Mouse (Mus musculus) heart, postnatal 4 days (tissue): ENCODE results near the gene Ddc. TPM values are rescaled to one million over a fixed set of nuclear protein-coding genes. Genes with fewer than 3 reads are reported as not detected.

Experiments used
- DNase-seq: peaks from one replicate; pipeline ENCODE4 v3.0.0; 2021
- total RNA-seq, 2 experiments: library from RNA; stranded (reverse); gene quantifications; 2 replicates each; pipeline ENCODE4 v1.2.3; 2021

The Ddc gene
- total RNA-seq, 2 experiments from 2014 or later, result 44.6 to 51.4 TPM

GRCm38 (mm10) chr11:11822181-11823095 is 75.5 kb downstream of the Ddc start:
- DNase-seq, result no peak

- DNase-seq, result peak; percentile 70
Measured at GRCm38 (mm10) chr11:11821387-11821975, 76.5 kb downstream of the Ddc start.

GRCm38 (mm10) chr11:11820737-11821136 is 77.2 kb downstream of the Ddc start:
- no peak for DNase-seq

- peak; percentile 88 for DNase-seq
Measured at GRCm38 (mm10) chr11:11820251-11820650, 77.7 kb downstream of the Ddc start.

- no peak for DNase-seq
Measured at GRCm38 (mm10) chr11:11819206-11819605, 78.7 kb downstream of the Ddc start.

- no peak for DNase-seq
Measured at GRCm38 (mm10) chr11:11818797-11819196, 79.1 kb downstream of the Ddc start.

- no peak for DNase-seq
Measured at GRCm38 (mm10) chr11:11815737-11816136, 82.2 kb downstream of the Ddc start.

GRCm38 (mm10) chr11:11811906-11812480 is 86.0 kb downstream of the Ddc start:
- DNase-seq, result peak; percentile 86

GRCm38 (mm10) chr11:11809404-11810175 is 88.4 kb downstream of the Ddc start:
- no peak for DNase-seq

GRCm38 (mm10) chr11:11808820-11809403 is 89.0 kb downstream of the Ddc start, which contains the start of gene Fignl1:
Gene Fignl1 (minus strand): TSS chr11:11808962.
- DNase-seq, result peak; percentile 98

- DNase-seq, result no peak
Measured at GRCm38 (mm10) chr11:11808035-11808819, 89.7 kb downstream of the Ddc start.

DNA sequence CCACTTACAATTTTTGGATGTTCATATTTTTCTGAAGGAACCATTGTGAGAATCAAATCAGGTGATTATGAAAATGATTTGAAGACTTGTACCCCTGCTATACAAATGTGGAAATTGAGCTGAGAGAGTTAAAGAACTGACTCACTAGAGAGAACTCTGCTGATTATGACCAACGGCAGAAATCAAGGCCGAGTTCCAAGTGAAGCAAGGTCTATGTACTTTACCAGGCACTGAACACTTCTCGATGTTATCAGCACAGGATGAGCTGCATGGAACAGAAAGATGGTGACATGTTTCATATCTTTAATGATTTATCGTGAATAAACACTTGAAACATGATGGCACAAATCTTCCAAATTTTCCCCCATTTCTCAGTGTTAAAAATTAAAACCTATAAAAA is 92.0 kb downstream of the Ddc start:
- no peak for DNase-seq

- no peak for DNase-seq
Measured at GRCm38 (mm10) chr11:11804421-11804820, 93.5 kb downstream of the Ddc start.

DNA sequence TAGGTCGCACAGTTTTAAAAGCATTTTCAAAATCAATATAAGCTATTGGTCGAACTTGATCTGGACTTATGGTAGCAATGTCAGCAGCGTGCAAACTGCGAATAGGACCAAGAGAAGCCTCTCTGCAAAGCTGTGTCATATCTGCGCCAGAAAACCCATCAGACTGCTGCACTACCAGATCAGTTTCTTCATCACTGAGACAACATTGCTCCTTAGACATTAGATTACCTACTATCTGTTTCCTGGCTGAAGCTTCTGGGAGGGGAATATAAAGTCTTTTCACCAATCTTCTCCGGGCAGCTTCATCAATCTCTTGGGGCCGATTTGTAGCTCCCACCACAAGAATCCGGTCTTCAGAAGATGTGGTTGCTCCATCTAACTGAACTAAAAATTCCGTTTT is 96.9 kb downstream of the Ddc start:
- DNase-seq, result no peak

- no peak for DNase-seq
Measured at GRCm38 (mm10) chr11:11800304-11800703, 97.6 kb downstream of the Ddc start.

GRCm38 (mm10) chr11:11798690-11799089 is 99.3 kb downstream of the Ddc start:
- no peak for DNase-seq

GRCm38 (mm10) chr11:11794626-11795025 is 103.3 kb downstream of the Ddc start:
- no peak for DNase-seq

DNA sequence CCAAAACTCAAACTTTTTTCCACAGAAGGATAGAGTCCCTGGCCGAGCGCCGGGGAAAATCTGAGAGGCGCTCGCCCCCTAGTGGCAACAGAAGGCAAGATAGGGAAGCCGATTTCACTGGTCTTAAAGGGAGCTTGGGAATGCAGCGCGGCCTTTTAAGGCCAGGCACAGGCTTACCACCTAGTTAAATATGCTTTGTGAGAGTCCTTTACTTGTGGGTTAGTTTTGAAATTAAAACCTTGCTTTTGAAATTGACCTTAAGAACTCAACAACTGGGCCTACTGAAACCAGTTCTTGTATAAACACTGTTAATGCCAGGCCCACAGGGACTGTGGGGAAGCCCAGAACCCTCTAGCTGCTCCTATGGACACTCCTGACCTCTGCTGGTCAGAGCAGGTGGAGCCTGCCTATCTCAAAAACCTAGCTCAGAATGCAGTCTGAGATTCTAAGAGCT is 109.4 kb downstream of the Ddc start:
- peak; percentile 84 for DNase-seq

GRCm38 (mm10) chr11:11785457-11785856 is 112.5 kb downstream of the Ddc start:
- DNase-seq, result no peak

- DNase-seq, result no peak
Measured at GRCm38 (mm10) chr11:11781728-11782127, 116.2 kb downstream of the Ddc start.

DNA sequence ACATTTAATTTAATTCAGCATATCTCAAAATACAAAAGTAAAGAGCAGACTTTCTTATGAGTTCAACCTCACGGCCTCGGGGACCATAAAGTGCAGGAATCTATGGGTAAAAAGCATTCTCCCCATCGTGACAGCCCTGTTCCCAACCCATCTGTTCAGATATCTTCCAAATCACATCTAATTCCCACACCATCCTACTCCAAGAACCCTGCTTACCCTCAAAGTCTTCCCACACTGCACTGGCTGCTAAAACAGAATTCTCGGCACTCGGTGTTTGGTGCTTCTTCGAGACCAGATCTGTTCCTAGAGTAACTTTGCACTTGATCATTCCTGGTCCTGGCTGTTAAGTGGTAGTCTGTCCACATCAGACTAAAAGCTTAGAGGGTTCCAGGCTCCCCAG is 119.6 kb downstream of the Ddc start:
- DNase-seq, result no peak
